Mouse (Mus musculus) forebrain, postnatal 0 days (tissue): ENCODE results near the gene Tnfrsf1b. TPM values are rescaled to one million over a fixed set of nuclear protein-coding genes. Genes with fewer than 3 reads are reported as not detected.

Source experiments
- ATAC-seq: fragments of 200-750 bp; cut with Nextera tagmentation; 2 replicates; pipeline ENCODE4 v1.8.0; 2017; ENCODE audit warnings: mild to moderate bottlenecking, moderate library complexity
- DNase-seq: peaks from one replicate; pipeline ENCODE4 v3.0.0-alpha.2; 2015
- H3K27ac ChIP-seq: fragments of 300-500 bp; sonication (generic); 2 replicates; pipeline ENCODE4 v1.5.1; 2014; ENCODE audit warnings: low read depth, mild to moderate bottlenecking, antibody characterized with exemption, low read length, moderate library complexity, mixed read lengths
- H3K27me3 ChIP-seq: fragments of 300-500 bp; sonication (generic); 2 replicates; pipeline ENCODE4 v1.6.1; 2014; ENCODE audit warnings: mild to moderate bottlenecking, low read length, mixed read lengths; ENCODE audit not compliant: insufficient read depth
- H3K36me3 ChIP-seq: fragments of 300-500 bp; sonication (generic); 2 replicates; pipeline ENCODE4 v1.6.1; 2014; ENCODE audit warnings: mild to moderate bottlenecking, moderate library complexity; ENCODE audit not compliant: insufficient read depth
- H3K4me1 ChIP-seq: fragments of 300-500 bp; sonication (generic); 2 replicates; pipeline ENCODE4 v1.6.1; 2014; ENCODE audit warnings: antibody characterized with exemption; ENCODE audit not compliant: insufficient read depth
- H3K4me2 ChIP-seq: fragments of 300-500 bp; sonication (generic); 2 replicates; pipeline ENCODE4 v1.6.1; 2014; ENCODE audit warnings: low read depth, mild to moderate bottlenecking, moderate library complexity
- H3K4me3 ChIP-seq: fragments of 300-500 bp; sonication (generic); 2 replicates; pipeline ENCODE4 v1.5.1; 2014; ENCODE audit warnings: low read depth, low read length, mixed read lengths
- H3K9ac ChIP-seq: fragments of 300-500 bp; sonication (generic); 2 replicates; pipeline ENCODE4 v1.6.1; 2014; ENCODE audit warnings: mild to moderate bottlenecking
- H3K9me3 ChIP-seq: fragments of 300-500 bp; sonication (generic); 2 replicates; pipeline ENCODE4 v1.6.1; 2016; ENCODE audit warnings: low read length
- CTCF ChIP-seq: sonication (generic); IDR thresholded peaks from 2 replicates; pipeline ENCODE4 v1.5.1; 2016; ENCODE audit warnings: antibody characterized with exemption, control low read depth, low read depth
- WGBS: fragments of 180-500 bp; shearing (Covaris S2); extraction: QIAGEN DNeasy Blood & Tissue Kit; methylation state at CpG from one replicate; pipeline ENCODE4 v1.1.7; 2014; 5-methylcytosine and 5-hydroxymethylcytosine counted together
- polyA plus RNA-seq: library from polyadenylated mRNA; unstranded; fragments of >200 nt; fragmentation: Nextera tagmentation; extraction: Ambion mirVana; gene quantifications from 2 replicates; pipeline ENCODE4 v1.2.1, GENCODE M21; 2015
- total RNA-seq: library from RNA; depleted of rRNA; stranded (reverse); fragments of >200 nt; gene quantifications from 2 replicates; pipeline ENCODE4 v1.2.3, GENCODE M21; 2014

Tnfrsf1b gene
- total and polyA plus RNA-seq, 2 experiments from 2014 or later, result 2.4 to 10.7 TPM

- Histone ChIP-seq H3K9ac (no peak overlapping the region), H3K4me3 (no peak overlapping the region; the same call in 1 of the 2 replicates), H3K4me2 (peak overlapping the region; percentile 63), H3K9me3 (no peaks in the 10 kb centered on the region), H3K27me3 (peaks cover 19% of the 10 kb centered on the region), H3K27ac (no peak overlapping the region), H3K4me1 (no peaks in the 10 kb centered on the region), H3K36me3 (no peaks in the 10 kb centered on the region)
- 95% methylated on average over 3 of the region's 3 CpGs for WGBS
- ATAC-seq (no peak), DNase-seq (no peak)
- no peak for TF ChIP-seq CTCF
These were observed 1.1 kb downstream of the Tnfrsf1b start for GRCm38 (mm10) chr4:145245581-145245980.

GRCm38 (mm10) chr4:145244676-145245075, 2.0 kb downstream of the Tnfrsf1b start:
- 93% methylated on average over 2 of the region's 2 CpGs for WGBS
- no peak overlapping the region for H3K27ac ChIP-seq
- TF ChIP-seq CTCF, result no peak

GRCm38 (mm10) chr4:145242719-145243350, 3.8 kb downstream of the Tnfrsf1b start:
- no peak overlapping the region for H3K27ac ChIP-seq

More at GRCm38 (mm10) chr4:145244676-145245075, 2.0 kb downstream of the Tnfrsf1b start:
- Histone ChIP-seq H3K9ac (no peak overlapping the region), H3K4me1 (no peaks in the 10 kb centered on the region), H3K9me3 (no peaks in the 10 kb centered on the region), H3K27me3 (peaks cover 19% of the 10 kb centered on the region), H3K36me3 (no peaks in the 10 kb centered on the region), H3K4me3 (no peak overlapping the region), H3K4me2 (no peak overlapping the region)
- no peak for DNase-seq
- ATAC-seq, result no peak

DNA sequence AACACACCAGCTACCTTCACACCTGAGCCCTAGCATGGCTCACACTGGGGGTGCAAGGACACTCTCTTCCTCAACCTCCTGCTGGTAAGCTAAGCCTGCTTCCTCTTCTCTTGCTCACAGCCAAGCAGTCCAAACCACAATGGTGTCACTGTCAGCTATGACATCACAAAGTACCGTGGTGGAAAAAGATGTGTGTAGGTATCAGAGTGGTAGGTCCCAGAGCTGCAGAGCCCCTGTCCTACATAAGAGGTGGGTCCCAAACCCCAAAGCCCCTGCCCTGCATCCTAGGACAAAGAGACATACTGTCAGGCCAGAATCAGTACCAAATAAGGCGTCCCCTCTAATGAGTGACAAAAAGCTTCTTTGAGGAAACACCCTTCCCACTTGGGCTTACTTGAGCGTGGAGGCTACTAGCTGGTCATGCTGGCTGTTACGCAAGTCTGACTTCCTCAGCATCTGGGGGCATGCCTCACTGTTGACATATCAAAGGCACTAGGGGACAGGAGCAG, 5.9 kb downstream of the Tnfrsf1b start:
- Histone ChIP-seq H3K9me3 (no peaks in the 10 kb centered on the region), H3K4me3 (no peak overlapping the region), H3K36me3 (no peaks in the 10 kb centered on the region), H3K4me2 (no peak overlapping the region), H3K27ac (no peak overlapping the region), H3K27me3 (peaks cover 9% of the 10 kb centered on the region; the same call in 1 of the 2 replicates), H3K9ac (no peak overlapping the region), H3K4me1 (no peaks in the 10 kb centered on the region)
- ATAC-seq (no peak), DNase-seq (no peak)
- WGBS, result 77% methylated on average over 4 of the region's 4 CpGs
- TF ChIP-seq CTCF, result no peak

More at GRCm38 (mm10) chr4:145242719-145243350, 3.8 kb downstream of the Tnfrsf1b start:
- no peak overlapping the region for H3K4me2 ChIP-seq
- no peaks in the 10 kb centered on the region for H3K4me1 ChIP-seq
- no peaks in the 10 kb centered on the region for H3K36me3 ChIP-seq
- no peaks in the 10 kb centered on the region for H3K9me3 ChIP-seq
- DNase-seq, result no peak
- ATAC-seq, result no peak
- TF ChIP-seq CTCF, result no peak
- 68% methylated on average over 1 of the region's 1 CpGs for WGBS
- H3K27me3 ChIP-seq, result peaks cover 19% of the 10 kb centered on the region
- no peak overlapping the region for H3K4me3 ChIP-seq
- H3K9ac ChIP-seq, result no peak overlapping the region

DNA sequence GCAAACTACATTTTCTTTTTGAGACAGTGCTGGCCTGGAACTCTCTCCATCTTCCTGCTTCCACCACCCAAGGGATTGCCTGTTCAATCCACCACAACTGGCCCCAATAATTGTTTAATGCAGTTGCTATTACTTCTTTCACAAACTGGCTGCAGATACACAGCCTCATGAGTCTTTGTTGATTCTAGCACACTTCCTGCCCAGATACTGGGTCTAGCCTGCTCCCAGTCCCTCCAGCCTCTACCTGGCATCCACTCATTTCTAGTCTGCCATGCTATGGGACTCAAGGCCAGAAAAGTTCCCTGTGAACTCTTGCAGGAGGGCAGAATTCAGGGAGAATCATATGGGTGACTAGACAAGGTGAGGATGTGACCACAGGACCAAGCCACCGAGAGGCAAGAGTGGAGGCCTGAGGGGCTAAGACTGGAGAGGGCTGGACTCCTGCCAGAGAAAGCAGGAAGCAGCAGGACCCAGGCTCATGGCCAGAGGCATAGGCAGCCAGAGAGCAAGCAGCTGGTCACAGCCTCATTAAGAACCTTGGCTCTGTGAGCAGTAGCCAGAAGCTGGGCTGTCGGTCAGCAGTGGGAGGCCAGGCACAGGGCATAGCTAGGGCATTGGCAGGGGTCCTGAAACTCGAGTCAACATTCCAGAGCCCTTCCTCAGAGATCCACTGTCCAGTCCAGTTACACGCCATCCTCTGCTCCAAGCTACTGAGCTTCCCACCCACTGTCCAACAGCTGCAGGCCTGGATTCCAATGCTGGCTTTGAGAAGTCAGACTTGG, 7.4 kb downstream of the Tnfrsf1b start:
- peak; percentile 63 for ATAC-seq
- 44% methylated on average over 4 of the region's 4 CpGs for WGBS

GRCm38 (mm10) chr4:145236027-145236426, 10.6 kb downstream of the Tnfrsf1b start:
- ATAC-seq, result no peak

More for the DNA sequence above, 7.4 kb downstream of the Tnfrsf1b start:
- no peaks in the 10 kb centered on the region for H3K27me3 ChIP-seq
- no peak for TF ChIP-seq CTCF
- H3K4me3 ChIP-seq, result no peak overlapping the region
- no peak for DNase-seq
- H3K4me2 ChIP-seq, result no peak overlapping the region
- H3K36me3 ChIP-seq, result no peaks in the 10 kb centered on the region
- no peak overlapping the region for H3K9ac ChIP-seq
- H3K27ac ChIP-seq, result no peak overlapping the region
- H3K4me1 ChIP-seq, result no peaks in the 10 kb centered on the region
- H3K9me3 ChIP-seq, result no peaks in the 10 kb centered on the region

More at GRCm38 (mm10) chr4:145236027-145236426, 10.6 kb downstream of the Tnfrsf1b start:
- H3K9me3 ChIP-seq, result no peaks in the 10 kb centered on the region
- H3K4me1 ChIP-seq, result no peaks in the 10 kb centered on the region
- 92% methylated on average over 7 of the region's 7 CpGs for WGBS
- no peaks in the 10 kb centered on the region for H3K27me3 ChIP-seq
- no peak for DNase-seq
- H3K4me2 ChIP-seq, result no peak overlapping the region
- no peak overlapping the region for H3K27ac ChIP-seq
- H3K9ac ChIP-seq, result no peak overlapping the region
- H3K4me3 ChIP-seq, result no peak overlapping the region
- H3K36me3 ChIP-seq, result no peaks in the 10 kb centered on the region
- no peak for TF ChIP-seq CTCF
